Mouse (Mus musculus): ENCODE data around the gene Snf8.

- TF ChIP-seq CTCF (IDR thresholded peaks at IDR 0.05; ENCODE audit: borderline replicate concordance, control insufficient read depth, extremely low read depth, insufficient read depth, low read length, poor library complexity), result no peak
- TF ChIP-seq POLR2A (IDR thresholded peaks at IDR 0.05; ENCODE audit: control insufficient read depth, extremely low read depth, insufficient read depth, low read length, poor library complexity), result no peak
Measured at GRCm38 (mm10) chr11:96091073-96091472, 56.4 kb downstream of the Snf8 start.

Measured in thymus, adult 2 months (tissue).